Mouse (Mus musculus) limb, embryonic 12.5 days (tissue): ENCODE data around the gene Spint2. TPM values are rescaled to one million over a fixed set of nuclear protein-coding genes. Genes with fewer than 3 reads are reported as not detected.
A peak's percentile ranks its signal among the peaks of the same experiment; 100 is the strongest.

Source experiments
- ATAC-seq: fragments of 200-750 bp; cut with Nextera tagmentation; 2 replicates; pipeline ENCODE4 v1.8.0; 2017; ENCODE audit warnings: low read depth, moderate TSS enrichment; ENCODE audit not compliant: insufficient number of reproducible peaks, insufficient read depth, low FRiP score, low TSS enrichment
- H3K27ac ChIP-seq: fragments of 300-500 bp; sonication (generic); 2 replicates; pipeline ENCODE4 v1.5.1; 2016; ENCODE audit warnings: mild to moderate bottlenecking, moderate library complexity
- H3K27me3 ChIP-seq: fragments of 300-500 bp; sonication (generic); 2 replicates; pipeline ENCODE4 v1.6.1; 2016; ENCODE audit warnings: mild to moderate bottlenecking, moderate library complexity
- H3K36me3 ChIP-seq: fragments of 300-500 bp; sonication (generic); 2 replicates; pipeline ENCODE4 v1.6.1; 2016; ENCODE audit warnings: mild to moderate bottlenecking, moderate library complexity
- H3K4me1 ChIP-seq: fragments of 300-500 bp; sonication (generic); replicated peaks from 2 replicates; pipeline ENCODE4 v1.6.1; 2016
- H3K4me2 ChIP-seq: fragments of 300-500 bp; sonication (generic); 2 replicates; pipeline ENCODE4 v1.6.1; 2016; ENCODE audit warnings: mild to moderate bottlenecking, moderate library complexity
- H3K4me3 ChIP-seq: fragments of 300-500 bp; sonication (generic); replicated peaks from 2 replicates; pipeline ENCODE4 v1.5.1; 2016; ENCODE audit warnings: mild to moderate bottlenecking
- H3K9ac ChIP-seq: fragments of 300-500 bp; sonication (generic); replicated peaks from 2 replicates; pipeline ENCODE4 v1.6.1; 2016; ENCODE audit warnings: mild to moderate bottlenecking, moderate library complexity
- H3K9me3 ChIP-seq: fragments of 300-500 bp; sonication (generic); 2 replicates; pipeline ENCODE4 v1.6.1; 2016; ENCODE audit warnings: mild to moderate bottlenecking, moderate library complexity
- WGBS: fragments of 180-500 bp; shearing (Covaris S2); methylation state at CpG from one replicate; pipeline ENCODE4 v1.1.7; 2016; 5-methylcytosine and 5-hydroxymethylcytosine counted together
- polyA plus RNA-seq: library from polyadenylated mRNA; unstranded; fragments of >200 nt; fragmentation: Nextera tagmentation; extraction: Ambion mirVana; gene quantifications from 2 replicates; pipeline ENCODE4 v1.2.1, GENCODE M21; 2016

Spint2 gene
- polyA plus RNA-seq, 1 experiment from 2014 or later = 107 TPM

GRCm38 (mm10) chr7:29290691-29291485 is 9.2 kb upstream of the Spint2 start:
- WGBS = 24% methylated on average over 11 of the region's 11 CpGs
- Histone ChIP-seq H3K36me3 (no peaks in the 10 kb centered on the region), H3K4me2 (0 out of 2 replicates have a peak overlapping the region, but pooled peaks have one; percentile 4), H3K4me1 (peaks cover 42% of the 10 kb centered on the region), H3K27me3 (peaks cover 30% of the 10 kb centered on the region), H3K9ac (peak overlapping the region; percentile 37; the same call in 1 of the 2 replicates), H3K4me3 (no peak overlapping the region), H3K27ac (peak overlapping the region; percentile 59), H3K9me3 (no peaks in the 10 kb centered on the region)
- ATAC-seq = no peak

DNA sequence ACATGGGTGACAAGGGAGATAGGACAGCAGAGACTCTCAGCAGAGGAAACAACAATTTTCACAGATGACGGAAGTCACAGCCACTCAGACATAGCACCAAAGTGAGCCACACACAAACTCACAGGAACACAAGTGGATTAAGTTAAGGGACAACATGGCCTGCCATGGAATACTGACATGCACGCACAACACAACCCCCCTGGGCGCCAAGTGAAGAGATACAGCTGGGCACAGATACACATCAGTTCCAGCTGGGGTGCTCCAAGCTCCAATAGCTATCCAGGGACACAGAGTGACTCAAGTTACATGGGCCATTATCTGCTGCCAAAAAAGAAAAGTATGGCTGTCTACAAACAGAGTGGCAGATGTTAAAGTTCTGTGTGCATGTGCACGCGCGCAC is 8.1 kb upstream of the Spint2 start:
- peak overlapping the region; percentile 66; the same call in 1 of the 2 replicates for H3K9ac ChIP-seq
- no peaks in the 10 kb centered on the region for H3K9me3 ChIP-seq
- no peaks in the 10 kb centered on the region for H3K36me3 ChIP-seq
- H3K27me3 ChIP-seq = peaks cover 27% of the 10 kb centered on the region; the same call in 1 of the 2 replicates
- no peak overlapping the region for H3K27ac ChIP-seq
- no peak for ATAC-seq
- H3K4me2 ChIP-seq = peak overlapping the region; percentile 86
- WGBS = 75% methylated on average over 6 of the region's 6 CpGs
- H3K4me1 ChIP-seq = peaks cover 42% of the 10 kb centered on the region
- H3K4me3 ChIP-seq = peak overlapping the region; percentile 58; the same call in 1 of the 2 replicates

- Histone ChIP-seq H3K4me2 (peak within 1 kb of the TSS; percentile 86), H3K9ac (peak within 1 kb of the TSS; percentile 66), H3K4me1 (peaks cover 42% of the 10 kb centered on the region), H3K27ac (no peak within 1 kb of the TSS), H3K9me3 (no peaks in the 10 kb centered on the region), H3K36me3 (no peaks in the 10 kb centered on the region), H3K4me3 (peak within 1 kb of the TSS; percentile 58), H3K27me3 (peaks cover 31% of the 10 kb centered on the region; the same call in 1 of the 2 replicates)
- peak; percentile 63; the same call in 1 of the 2 replicates for ATAC-seq
- WGBS = under 1% methylated on average over 59 of the region's 59 CpGs
Measured at GRCm38 (mm10) chr7:29288942-29289638, 7.4 kb upstream of the Spint2 start, which contains the start of gene Ppp1r14a. Gene Ppp1r14a, plus strand, starts transcription at chr7:29289308.

GRCm38 (mm10) chr7:29288079-29288478 is 6.4 kb upstream of the Spint2 start:
- 87% methylated on average over 2 of the region's 2 CpGs for WGBS
- no peak for ATAC-seq
- no peak overlapping the region for H3K9ac ChIP-seq
- H3K9me3 ChIP-seq = no peaks in the 10 kb centered on the region
- peaks cover 35% of the 10 kb centered on the region for H3K27me3 ChIP-seq
- no peak overlapping the region for H3K27ac ChIP-seq
- H3K4me1 ChIP-seq = peaks cover 36% of the 10 kb centered on the region
- H3K4me2 ChIP-seq = no peak overlapping the region
- H3K4me3 ChIP-seq = no peak overlapping the region
- no peaks in the 10 kb centered on the region for H3K36me3 ChIP-seq

DNA sequence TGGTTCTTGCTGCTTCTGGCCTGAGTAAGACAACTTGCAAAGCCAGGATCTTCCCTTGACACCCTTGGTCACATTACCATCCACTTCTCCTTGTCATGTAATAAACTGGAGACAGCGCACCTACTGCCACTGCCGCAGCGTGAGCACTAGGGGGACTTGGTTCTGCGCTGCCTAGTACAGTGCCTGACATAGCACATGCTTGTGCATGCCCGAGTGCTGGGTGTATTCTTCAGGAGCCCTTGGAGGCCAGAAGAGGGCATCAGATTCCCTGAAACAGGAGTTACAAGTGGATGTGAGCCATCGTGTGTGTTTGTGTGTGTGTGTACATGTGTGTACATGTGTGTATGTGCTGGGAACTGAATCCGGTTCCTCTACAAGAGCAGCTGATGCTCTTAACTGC is 5.8 kb upstream of the Spint2 start:
- Histone ChIP-seq H3K36me3 (no peaks in the 10 kb centered on the region), H3K4me3 (no peak overlapping the region), H3K9ac (no peak overlapping the region), H3K9me3 (no peaks in the 10 kb centered on the region), H3K27ac (no peak overlapping the region), H3K27me3 (peaks cover 40% of the 10 kb centered on the region), H3K4me2 (no peak overlapping the region), H3K4me1 (peaks cover 30% of the 10 kb centered on the region)
- 87% methylated on average over 7 of the region's 7 CpGs for WGBS
- no peak for ATAC-seq

- WGBS = 93% methylated on average over 6 of the region's 6 CpGs
- Histone ChIP-seq H3K4me1 (peaks cover 24% of the 10 kb centered on the region), H3K36me3 (no peaks in the 10 kb centered on the region), H3K4me3 (no peak overlapping the region), H3K27ac (no peak overlapping the region), H3K27me3 (peaks cover 58% of the 10 kb centered on the region), H3K4me2 (no peak overlapping the region), H3K9ac (no peak overlapping the region), H3K9me3 (no peaks in the 10 kb centered on the region)
- no peak for ATAC-seq
Measured at GRCm38 (mm10) chr7:29284523-29284922, 2.8 kb upstream of the Spint2 start.

DNA sequence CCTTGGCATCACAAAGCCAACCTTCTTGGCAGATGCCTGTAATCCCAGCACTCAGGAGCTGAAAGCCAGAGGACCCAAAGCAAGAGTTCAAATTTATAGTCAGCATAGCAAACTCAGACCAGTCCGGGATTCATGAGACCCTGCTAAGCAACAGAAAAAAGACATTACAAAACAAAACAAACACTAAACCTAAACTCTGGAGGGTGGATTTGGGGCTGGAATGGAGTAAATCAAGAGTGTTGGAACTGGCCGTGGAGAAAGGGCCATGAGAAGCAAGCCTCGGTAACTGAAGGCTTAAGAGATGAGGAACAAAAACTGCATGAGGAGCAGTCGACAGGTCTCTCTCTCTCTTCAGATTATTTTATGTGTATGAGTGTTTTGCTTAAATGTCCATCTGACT is 2.2 kb upstream of the Spint2 start:
- peaks cover 20% of the 10 kb centered on the region for H3K4me1 ChIP-seq
- no peak overlapping the region for H3K27ac ChIP-seq
- WGBS = 79% methylated on average over 4 of the region's 4 CpGs
- H3K9me3 ChIP-seq = no peaks in the 10 kb centered on the region
- H3K4me3 ChIP-seq = no peak overlapping the region
- no peak overlapping the region for H3K9ac ChIP-seq
- H3K36me3 ChIP-seq = no peaks in the 10 kb centered on the region
- no peak overlapping the region for H3K4me2 ChIP-seq
- ATAC-seq = no peak
- peaks cover 56% of the 10 kb centered on the region for H3K27me3 ChIP-seq

DNA sequence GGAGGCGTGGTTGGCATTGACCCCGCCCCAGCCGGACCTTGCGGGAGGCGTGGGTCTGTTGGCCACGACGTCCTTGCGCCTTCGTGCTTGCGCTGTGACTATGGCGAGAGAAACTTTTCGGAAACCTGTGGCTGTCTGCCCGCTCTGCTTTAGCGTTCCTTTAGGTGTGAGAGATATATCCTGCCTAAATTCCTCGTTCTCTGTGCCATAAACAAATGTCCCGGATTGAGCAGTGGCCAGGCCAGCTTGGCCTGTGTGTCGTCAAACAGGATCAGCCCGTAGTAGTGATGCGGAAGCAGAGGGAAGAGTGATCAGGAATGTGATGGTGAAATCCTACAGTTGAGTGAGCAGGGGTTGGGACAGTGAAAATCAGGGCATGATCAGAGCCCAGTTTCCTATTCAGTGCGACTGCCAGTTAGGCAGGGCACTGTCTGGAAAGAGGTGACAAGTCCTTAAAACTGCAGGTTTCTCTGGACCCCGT is 402 bp upstream of the Spint2 start:
- Histone ChIP-seq H3K27ac (0 out of 2 replicates have a peak overlapping the region, but pooled peaks have one; percentile 35), H3K4me2 (peak overlapping the region; percentile 98), H3K9me3 (no peaks in the 10 kb centered on the region), H3K9ac (peak overlapping the region; percentile 62), H3K36me3 (no peaks in the 10 kb centered on the region), H3K4me3 (peak overlapping the region; percentile 58), H3K27me3 (peaks cover 42% of the 10 kb centered on the region), H3K4me1 (peaks cover 20% of the 10 kb centered on the region)
- WGBS = 7% methylated on average over 21 of the region's 21 CpGs
- ATAC-seq = 0 out of 2 replicates have a peak, but pooled peaks have one; percentile 4

GRCm38 (mm10) chr7:29280801-29281200 is 911 bp downstream of the Spint2 start:
- 11% methylated on average over 13 of the region's 13 CpGs for WGBS
- Histone ChIP-seq H3K4me1 (peaks cover 29% of the 10 kb centered on the region), H3K9me3 (no peaks in the 10 kb centered on the region), H3K27ac (no peak overlapping the region), H3K4me2 (peak overlapping the region; percentile 98), H3K36me3 (no peaks in the 10 kb centered on the region), H3K4me3 (peak overlapping the region; percentile 58), H3K9ac (peak overlapping the region; percentile 62; the same call in 1 of the 2 replicates), H3K27me3 (peaks cover 42% of the 10 kb centered on the region)
- ATAC-seq = no peak

GRCm38 (mm10) chr7:29279924-29280323 is 1.8 kb downstream of the Spint2 start:
- Histone ChIP-seq H3K27me3 (peaks cover 42% of the 10 kb centered on the region), H3K4me1 (peaks cover 29% of the 10 kb centered on the region), H3K9ac (no peak overlapping the region), H3K36me3 (no peaks in the 10 kb centered on the region), H3K27ac (no peak overlapping the region), H3K4me3 (no peak overlapping the region), H3K9me3 (no peaks in the 10 kb centered on the region), H3K4me2 (no peak overlapping the region)
- 68% methylated on average over 8 of the region's 8 CpGs for WGBS
- no peak for ATAC-seq

DNA sequence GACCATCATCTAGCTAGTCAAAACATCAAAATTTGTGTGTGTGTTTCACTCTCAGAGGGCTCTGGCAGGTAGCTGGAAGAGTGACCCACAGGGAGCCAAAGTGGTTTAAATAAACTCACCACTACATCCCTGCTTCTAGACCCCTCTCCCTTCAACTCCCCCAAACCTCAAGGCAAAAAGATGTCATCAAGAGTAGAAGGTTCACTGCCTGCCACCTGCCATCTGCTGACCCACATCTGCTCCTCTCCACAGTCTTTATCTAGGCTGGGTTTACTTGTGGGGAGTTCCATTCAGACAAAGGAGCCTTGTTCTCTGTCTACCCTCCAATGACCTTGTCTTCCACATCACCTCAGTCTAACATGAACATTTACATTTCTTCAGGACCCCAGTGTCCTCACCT is 2.5 kb downstream of the Spint2 start:
- no peak overlapping the region for H3K27ac ChIP-seq
- H3K9me3 ChIP-seq = no peaks in the 10 kb centered on the region
- no peak overlapping the region for H3K4me3 ChIP-seq
- peaks cover 29% of the 10 kb centered on the region for H3K4me1 ChIP-seq
- H3K27me3 ChIP-seq = peaks cover 38% of the 10 kb centered on the region
- no peaks in the 10 kb centered on the region for H3K36me3 ChIP-seq
- H3K4me2 ChIP-seq = no peak overlapping the region
- no peak for ATAC-seq
- H3K9ac ChIP-seq = no peak overlapping the region
